Mouse (Mus musculus) ES-CJ7 (cell line): ENCODE data around the gene Spdye4c.

Source experiments
- DNase-seq: peaks from one replicate; pipeline ENCODE4 v3.0.0; 2011; ENCODE audit warnings: low read depth, low spot score

Gene Spdye4c

DNA sequence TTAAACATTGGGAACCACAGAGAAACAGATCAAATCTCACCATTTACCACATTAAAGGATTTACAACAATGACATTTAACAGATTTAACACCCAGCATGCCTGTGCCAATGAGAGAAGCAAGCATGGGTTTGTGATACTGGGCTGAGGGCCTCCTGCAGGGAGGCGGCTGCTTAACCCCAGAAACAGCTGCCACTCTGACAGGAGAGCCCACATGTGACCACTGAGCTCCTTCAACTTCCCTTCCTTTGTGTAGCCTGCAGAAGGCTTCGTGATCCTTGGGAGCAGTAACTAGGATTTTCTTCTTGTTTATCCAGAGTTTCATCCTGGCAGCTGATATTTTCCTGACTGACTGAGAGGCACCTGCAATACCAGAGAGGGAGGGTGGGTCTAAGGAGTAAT, 10.5 kb downstream of the Spdye4c start:
- DNase-seq: no peak

GRCm38 (mm10) chr2:128609286-128609685, 18.3 kb downstream of the Spdye4c start:
- DNase-seq: no peak

DNA sequence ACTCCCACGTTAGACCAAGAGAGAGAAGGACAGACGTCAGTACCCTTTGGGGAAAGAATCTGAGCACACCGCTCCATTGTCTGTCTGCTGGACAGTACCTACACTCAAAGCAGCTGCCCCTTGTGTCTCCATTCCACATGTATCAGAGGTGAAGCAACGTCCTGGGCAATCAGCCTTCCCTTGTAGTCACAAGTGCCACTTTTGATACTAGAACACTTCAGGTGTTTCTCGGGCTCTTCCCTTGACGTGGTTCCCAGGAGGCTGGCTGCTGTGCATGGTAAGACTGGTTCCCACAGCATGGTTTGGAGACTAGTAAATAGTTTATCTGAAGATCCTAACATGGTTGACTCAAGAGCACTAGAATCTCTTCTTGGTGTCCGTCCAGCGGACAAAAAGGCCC, 20.2 kb downstream of the Spdye4c start:
- no peak for DNase-seq

GRCm38 (mm10) chr2:128612275-128612674, 21.3 kb downstream of the Spdye4c start:
- no peak for DNase-seq

DNA sequence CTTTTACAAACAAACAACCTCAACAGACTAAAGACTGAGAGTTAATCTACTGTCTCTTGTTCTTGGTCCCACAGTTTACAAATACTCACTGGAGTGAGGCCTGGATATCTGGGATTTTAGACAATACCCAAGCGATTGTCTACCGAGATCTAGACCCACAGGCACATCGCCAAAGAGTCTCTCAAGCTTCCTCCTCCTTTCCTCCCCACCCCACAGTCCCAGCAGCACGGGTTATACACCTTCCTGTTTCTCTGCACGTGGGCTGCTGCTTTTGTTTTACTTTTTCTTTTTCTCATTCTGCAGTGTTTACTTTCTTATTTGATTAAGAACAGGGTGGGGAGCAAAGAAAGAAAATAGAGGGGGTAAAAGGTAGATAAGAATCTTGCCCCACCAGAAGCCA, 22.4 kb downstream of the Spdye4c start:
- no peak for DNase-seq

DNA sequence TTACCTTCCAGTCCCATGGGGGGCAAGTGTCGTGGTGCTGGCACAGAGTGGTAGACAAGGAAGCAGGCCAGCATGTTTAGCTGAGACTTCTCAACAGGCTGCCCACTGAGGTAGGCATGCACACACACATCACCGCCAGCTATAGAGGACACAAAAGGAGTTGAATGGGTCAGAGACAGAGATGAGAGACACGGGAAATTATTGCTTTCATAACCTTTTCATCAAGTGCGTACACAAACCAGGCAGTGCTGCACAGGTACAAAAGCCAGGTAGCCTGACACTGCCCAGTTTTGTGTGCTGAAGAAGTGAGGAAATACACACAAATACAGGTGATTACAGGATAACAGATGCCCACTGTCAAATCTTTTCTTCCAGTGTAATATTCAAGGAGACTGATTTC, 24.4 kb downstream of the Spdye4c start:
- DNase-seq: no peak

- DNase-seq: no peak
Observed at GRCm38 (mm10) chr2:128620578-128620977, 29.6 kb downstream of the Spdye4c start.
